Mouse (Mus musculus): ENCODE measurements at regions not wholly inside any gene's neighbourhood (a gene's known extent, or its start where the extent isn't known, plus 50 kb on each side); places are given as distances from the start of the nearest gene placed in this dataset.

DNA sequence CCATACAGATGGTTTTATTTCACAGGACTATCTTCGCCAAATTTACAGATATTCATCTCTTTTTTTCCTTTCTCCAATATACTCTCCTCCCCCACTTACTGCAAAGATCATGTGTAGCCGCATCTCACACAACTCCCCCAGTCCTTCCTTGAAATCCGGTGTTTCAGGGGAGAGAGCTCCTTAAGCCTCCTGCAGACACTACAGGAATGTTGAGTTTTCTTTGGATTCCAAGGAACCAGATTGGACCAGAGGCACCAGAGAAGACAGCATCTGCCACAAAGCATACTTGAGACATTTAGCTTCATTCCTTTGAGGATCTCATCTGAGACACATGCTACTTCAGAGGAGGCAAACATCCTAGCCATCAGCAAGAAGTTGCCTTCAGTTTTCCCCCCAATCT is 558.4 kb upstream of the Cdh11 start:
- H3K4me3 ChIP-seq (ENCODE audit: low read depth, low read length) = no peak overlapping the region
- no peak overlapping the region for H3K4me2 ChIP-seq (ENCODE audit: low read length)
- H3K9ac ChIP-seq (ENCODE audit: low read depth, low read length) = no peak overlapping the region
- no peak overlapping the region for H3K27ac ChIP-seq (ENCODE audit: low read length)
- H3K36me3 ChIP-seq (ENCODE audit: control insufficient read depth, insufficient read depth, low read length) = no peaks in the 10 kb centered on the region
- no peaks in the 10 kb centered on the region for H3K4me1 ChIP-seq (ENCODE audit: control insufficient read depth, insufficient read depth, low read length)
- no peaks in the 10 kb centered on the region for H3K27me3 ChIP-seq (ENCODE audit: control insufficient read depth, insufficient read depth, low read depth, low read length)
- 93% methylated on average over 3 of the region's 3 CpGs for WGBS
- no peaks in the 10 kb centered on the region for H3K9me3 ChIP-seq (replicated peaks; ENCODE audit: control insufficient read depth, low read length, poor library complexity, severe bottlenecking)
- ATAC-seq = no peak

DNA sequence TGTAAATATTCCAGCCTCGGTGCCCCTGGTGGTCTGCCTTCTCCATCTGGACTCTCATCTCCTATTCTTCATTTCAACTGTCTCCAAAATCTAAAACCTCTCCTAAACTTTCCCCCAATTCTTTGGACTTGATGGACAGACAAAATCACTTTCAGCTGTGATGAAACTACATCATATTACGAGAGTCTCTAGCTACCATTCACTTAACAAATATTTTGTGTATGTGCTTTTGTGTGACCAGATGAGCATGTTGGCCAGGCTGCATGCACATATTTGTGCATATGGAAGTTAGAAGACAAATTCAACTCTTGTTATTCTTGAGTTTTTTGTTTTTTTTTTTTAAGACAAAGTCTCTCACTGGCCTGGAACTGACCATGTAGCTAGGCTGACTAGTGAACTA is 559.4 kb upstream of the Cdh11 start:
- H3K27me3 ChIP-seq (ENCODE audit: control insufficient read depth, insufficient read depth, low read depth, low read length) = no peaks in the 10 kb centered on the region
- H3K9ac ChIP-seq (ENCODE audit: low read depth, low read length) = no peak overlapping the region
- no peak overlapping the region for H3K4me2 ChIP-seq (ENCODE audit: low read length)
- H3K27ac ChIP-seq (ENCODE audit: low read length) = no peak overlapping the region
- H3K4me1 ChIP-seq (ENCODE audit: control insufficient read depth, insufficient read depth, low read length) = no peaks in the 10 kb centered on the region
- no peak overlapping the region for H3K4me3 ChIP-seq (ENCODE audit: low read depth, low read length)
- H3K36me3 ChIP-seq (ENCODE audit: control insufficient read depth, insufficient read depth, low read length) = no peaks in the 10 kb centered on the region
- ATAC-seq = no peak
- H3K9me3 ChIP-seq (replicated peaks; ENCODE audit: control insufficient read depth, low read length, poor library complexity, severe bottlenecking) = no peaks in the 10 kb centered on the region
- 88% methylated on average over 2 of the region's 2 CpGs for WGBS

DNA sequence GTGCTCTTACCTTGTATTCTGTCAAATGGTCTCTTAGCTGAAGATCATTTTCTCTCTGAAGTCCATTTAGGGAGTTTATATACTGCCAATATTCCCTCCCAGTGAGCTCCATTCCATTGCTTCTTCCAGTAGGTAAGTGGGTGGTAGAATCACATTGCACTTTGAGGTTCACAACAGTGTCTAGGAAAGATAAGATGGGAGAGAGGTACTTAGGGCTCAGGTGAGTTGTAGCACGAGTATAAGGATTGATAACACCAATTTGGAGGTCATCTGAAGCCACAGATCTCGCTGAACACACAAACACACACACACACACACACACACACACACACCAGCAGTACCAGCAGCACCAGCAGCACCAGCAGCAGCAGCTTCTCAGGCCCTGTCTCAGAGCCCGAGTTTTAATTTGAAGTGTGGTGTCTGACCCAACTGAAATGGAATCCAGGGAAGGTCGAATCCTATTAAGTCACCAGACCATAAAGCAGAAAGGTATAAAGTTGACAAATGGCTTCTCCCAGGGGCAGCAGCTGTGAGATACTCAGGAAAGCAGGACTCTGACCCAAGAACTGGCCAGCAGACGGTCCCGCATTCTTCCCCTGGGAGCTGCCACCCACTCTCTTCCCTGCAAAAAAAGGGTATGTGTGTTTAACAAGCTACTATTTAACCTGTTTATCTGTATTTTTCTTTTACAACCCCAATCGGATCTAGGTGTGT is 561.9 kb upstream of the Cdh11 start:
- Histone ChIP-seq H3K4me2 (ENCODE audit: low read length) (no peak overlapping the region), H3K27ac (ENCODE audit: low read length) (no peak overlapping the region), H3K9ac (ENCODE audit: low read depth, low read length) (no peak overlapping the region), H3K4me3 (ENCODE audit: low read depth, low read length) (no peak overlapping the region), H3K4me1 (ENCODE audit: control insufficient read depth, insufficient read depth, low read length) (no peaks in the 10 kb centered on the region), H3K36me3 (ENCODE audit: control insufficient read depth, insufficient read depth, low read length) (no peaks in the 10 kb centered on the region), H3K27me3 (ENCODE audit: control insufficient read depth, insufficient read depth, low read depth, low read length) (no peaks in the 10 kb centered on the region), H3K9me3 (replicated peaks; ENCODE audit: control insufficient read depth, low read length, poor library complexity, severe bottlenecking) (no peaks in the 10 kb centered on the region)
- ATAC-seq = no peak
- WGBS = 62% methylated on average over 7 of the region's 7 CpGs

DNA sequence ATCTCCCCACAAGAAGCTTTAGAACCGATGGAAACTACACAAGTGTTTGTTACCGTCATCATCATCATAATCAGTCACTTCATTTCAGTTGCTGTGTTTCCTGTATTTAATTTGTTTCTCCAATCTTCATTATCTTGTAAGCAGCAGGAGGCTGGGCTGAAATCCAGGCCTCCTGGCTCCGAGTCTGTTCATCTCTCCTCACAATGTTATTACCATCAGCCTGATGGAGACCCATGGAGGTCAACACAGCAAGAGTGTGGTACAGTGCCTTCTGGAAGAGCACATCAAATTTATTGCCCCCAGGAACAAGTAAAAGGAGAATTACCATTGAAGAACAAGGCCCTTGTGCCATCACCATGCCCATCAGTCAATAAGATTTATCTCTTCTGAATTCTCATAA is 576.3 kb upstream of the Cdh11 start:
- no peaks in the 10 kb centered on the region for H3K9me3 ChIP-seq (replicated peaks; ENCODE audit: control insufficient read depth, low read length, poor library complexity, severe bottlenecking)
- no peaks in the 10 kb centered on the region for H3K36me3 ChIP-seq (ENCODE audit: control insufficient read depth, insufficient read depth, low read length)
- H3K27me3 ChIP-seq (ENCODE audit: control insufficient read depth, insufficient read depth, low read depth, low read length) = no peaks in the 10 kb centered on the region
- H3K9ac ChIP-seq (ENCODE audit: low read depth, low read length) = no peak overlapping the region
- no peak overlapping the region for H3K27ac ChIP-seq (ENCODE audit: low read length)
- 74% methylated on average over 3 of the region's 3 CpGs for WGBS
- no peak for ATAC-seq
- H3K4me1 ChIP-seq (ENCODE audit: control insufficient read depth, insufficient read depth, low read length) = no peaks in the 10 kb centered on the region
- no peak overlapping the region for H3K4me2 ChIP-seq (ENCODE audit: low read length)
- H3K4me3 ChIP-seq (ENCODE audit: low read depth, low read length) = no peak overlapping the region

DNA sequence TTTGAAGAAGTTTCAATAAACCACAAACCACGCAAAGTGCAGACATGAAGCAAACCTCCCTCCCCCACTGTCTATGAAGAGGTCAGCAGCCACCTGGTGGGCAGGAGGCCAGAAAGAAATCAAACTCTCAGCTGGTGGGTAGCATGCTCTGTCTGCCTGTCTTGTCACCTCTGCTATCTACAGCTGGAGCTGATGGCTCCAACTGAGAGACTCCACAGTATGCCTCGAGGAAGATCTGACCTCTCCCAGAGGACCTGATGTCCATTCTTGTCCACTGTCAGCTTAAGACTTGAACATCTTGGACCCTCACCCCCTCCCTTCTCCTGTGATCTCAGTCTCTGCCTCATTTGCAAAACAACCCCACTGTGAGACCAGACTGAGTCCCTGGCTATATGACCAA is 585.0 kb upstream of the Cdh11 start:
- Histone ChIP-seq H3K27ac (ENCODE audit: low read length) (no peak overlapping the region), H3K27me3 (ENCODE audit: control insufficient read depth, insufficient read depth, low read depth, low read length) (no peaks in the 10 kb centered on the region), H3K36me3 (ENCODE audit: control insufficient read depth, insufficient read depth, low read length) (no peaks in the 10 kb centered on the region), H3K9me3 (replicated peaks; ENCODE audit: control insufficient read depth, low read length, poor library complexity, severe bottlenecking) (no peaks in the 10 kb centered on the region), H3K9ac (ENCODE audit: low read depth, low read length) (no peak overlapping the region), H3K4me3 (ENCODE audit: low read depth, low read length) (no peak overlapping the region), H3K4me2 (ENCODE audit: low read length) (no peak overlapping the region), H3K4me1 (ENCODE audit: control insufficient read depth, insufficient read depth, low read length) (no peaks in the 10 kb centered on the region)
- WGBS = 41% methylated on average over 2 of the region's 2 CpGs
- ATAC-seq = no peak

DNA sequence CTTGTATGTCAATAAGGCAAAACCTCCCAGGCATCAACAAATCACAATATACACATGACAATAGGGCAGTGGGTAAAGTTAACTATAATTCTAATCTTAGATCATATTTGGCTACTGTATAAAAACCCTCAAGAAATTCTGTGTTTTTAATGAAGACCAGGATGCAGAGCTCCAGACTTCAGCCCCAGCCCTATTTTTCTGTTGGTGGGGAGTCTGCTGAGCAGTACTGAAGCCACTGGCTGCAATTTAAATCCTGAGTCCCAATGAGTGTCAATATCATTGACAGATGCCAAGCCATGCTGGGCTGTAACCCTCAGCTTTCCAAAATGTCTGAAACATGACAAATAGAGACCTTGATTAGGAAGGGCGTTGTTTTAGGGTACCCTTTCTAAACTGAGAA is 587.6 kb upstream of the Cdh11 start:
- Histone ChIP-seq H3K9me3 (replicated peaks; ENCODE audit: control insufficient read depth, low read length, poor library complexity, severe bottlenecking) (no peaks in the 10 kb centered on the region), H3K36me3 (ENCODE audit: control insufficient read depth, insufficient read depth, low read length) (no peaks in the 10 kb centered on the region), H3K4me3 (ENCODE audit: low read depth, low read length) (no peak overlapping the region), H3K4me2 (ENCODE audit: low read length) (no peak overlapping the region), H3K27ac (ENCODE audit: low read length) (no peak overlapping the region), H3K9ac (ENCODE audit: low read depth, low read length) (no peak overlapping the region), H3K27me3 (ENCODE audit: control insufficient read depth, insufficient read depth, low read depth, low read length) (no peaks in the 10 kb centered on the region), H3K4me1 (ENCODE audit: control insufficient read depth, insufficient read depth, low read length) (no peaks in the 10 kb centered on the region)
- no peak for ATAC-seq
- 67% methylated on average over 1 of the region's 1 CpGs for WGBS

DNA sequence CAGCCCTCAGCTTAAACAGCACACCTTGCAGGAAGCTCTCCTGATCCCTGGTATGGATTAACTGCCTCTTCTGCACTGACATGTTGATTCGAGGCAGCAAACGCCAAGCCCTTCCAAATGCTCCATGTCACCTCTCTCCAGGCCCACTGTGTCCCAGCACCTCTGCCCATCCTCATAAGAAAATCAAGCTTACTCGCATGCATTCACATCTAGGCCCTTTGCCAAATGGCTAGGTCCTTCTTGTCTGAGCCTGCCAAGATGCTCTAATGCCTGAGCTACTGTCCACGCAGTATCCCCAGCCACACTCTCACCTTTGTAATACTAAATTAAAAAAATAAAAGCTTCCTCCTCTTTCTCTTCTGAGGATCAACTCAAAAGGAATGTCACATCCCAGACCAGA is 588.7 kb upstream of the Cdh11 start:
- no peaks in the 10 kb centered on the region for H3K27me3 ChIP-seq (ENCODE audit: control insufficient read depth, insufficient read depth, low read depth, low read length)
- no peak overlapping the region for H3K9ac ChIP-seq (ENCODE audit: low read depth, low read length)
- ATAC-seq = no peak
- no peak overlapping the region for H3K4me3 ChIP-seq (ENCODE audit: low read depth, low read length)
- WGBS = 80% methylated on average over 4 of the region's 4 CpGs
- H3K27ac ChIP-seq (ENCODE audit: low read length) = no peak overlapping the region
- H3K4me2 ChIP-seq (ENCODE audit: low read length) = no peak overlapping the region
- H3K4me1 ChIP-seq (ENCODE audit: control insufficient read depth, insufficient read depth, low read length) = no peaks in the 10 kb centered on the region
- no peaks in the 10 kb centered on the region for H3K36me3 ChIP-seq (ENCODE audit: control insufficient read depth, insufficient read depth, low read length)
- no peaks in the 10 kb centered on the region for H3K9me3 ChIP-seq (replicated peaks; ENCODE audit: control insufficient read depth, low read length, poor library complexity, severe bottlenecking)

DNA sequence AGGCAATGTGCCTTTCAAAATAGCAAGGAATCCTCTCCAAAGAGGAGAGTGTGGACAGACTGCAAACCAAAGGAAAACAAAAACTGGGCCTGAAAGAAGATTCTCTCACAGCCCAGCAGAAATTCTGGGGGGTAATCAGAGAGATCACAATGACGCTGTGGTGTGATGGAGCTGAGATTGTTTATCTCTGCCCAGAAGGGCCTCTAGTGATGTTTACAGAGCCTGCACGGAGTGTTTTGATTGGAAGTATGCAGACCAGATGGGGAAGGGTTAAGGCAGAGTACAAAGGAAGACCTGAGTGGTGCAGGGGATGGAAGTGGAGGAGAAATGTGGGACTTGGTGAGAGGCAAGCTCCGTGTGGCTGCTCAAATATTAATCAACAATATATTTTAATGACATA is 593.1 kb upstream of the Cdh11 start:
- no peaks in the 10 kb centered on the region for H3K9me3 ChIP-seq (replicated peaks; ENCODE audit: control insufficient read depth, low read length, poor library complexity, severe bottlenecking)
- WGBS = 70% methylated on average over 3 of the region's 3 CpGs
- H3K4me2 ChIP-seq (ENCODE audit: low read length) = no peak overlapping the region
- H3K4me3 ChIP-seq (ENCODE audit: low read depth, low read length) = no peak overlapping the region
- no peaks in the 10 kb centered on the region for H3K36me3 ChIP-seq (ENCODE audit: control insufficient read depth, insufficient read depth, low read length)
- ATAC-seq = no peak
- H3K27ac ChIP-seq (ENCODE audit: low read length) = no peak overlapping the region
- no peaks in the 10 kb centered on the region for H3K27me3 ChIP-seq (ENCODE audit: control insufficient read depth, insufficient read depth, low read depth, low read length)
- no peaks in the 10 kb centered on the region for H3K4me1 ChIP-seq (ENCODE audit: control insufficient read depth, insufficient read depth, low read length)
- H3K9ac ChIP-seq (ENCODE audit: low read depth, low read length) = no peak overlapping the region

DNA sequence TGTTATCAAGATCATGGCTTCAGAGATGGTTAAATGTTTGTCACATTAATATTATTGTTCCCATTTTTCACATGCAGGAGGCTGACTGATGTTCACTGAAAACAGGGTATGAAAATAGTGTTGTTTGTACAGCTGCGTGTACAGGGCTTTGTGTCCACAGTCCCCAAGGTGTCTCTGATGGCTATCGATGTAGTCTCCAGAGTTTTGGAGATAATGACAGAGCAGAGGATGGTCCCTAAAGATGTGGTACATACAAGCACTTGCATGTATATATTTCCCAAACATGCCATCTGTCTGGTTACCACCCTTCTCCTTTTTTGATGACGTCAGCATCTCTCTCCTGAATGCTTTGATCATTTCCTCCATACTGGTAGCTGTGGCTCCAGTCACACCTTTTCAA is 596.1 kb upstream of the Cdh11 start:
- WGBS = 79% methylated on average over 3 of the region's 3 CpGs
- ATAC-seq = no peak

More for the DNA sequence above, 596.1 kb upstream of the Cdh11 start:
- no peak overlapping the region for H3K4me3 ChIP-seq (ENCODE audit: low read depth, low read length)
- H3K4me1 ChIP-seq (ENCODE audit: control insufficient read depth, insufficient read depth, low read length) = no peaks in the 10 kb centered on the region
- no peak overlapping the region for H3K27ac ChIP-seq (ENCODE audit: low read length)
- no peaks in the 10 kb centered on the region for H3K36me3 ChIP-seq (ENCODE audit: control insufficient read depth, insufficient read depth, low read length)
- H3K9ac ChIP-seq (ENCODE audit: low read depth, low read length) = no peak overlapping the region
- H3K27me3 ChIP-seq (ENCODE audit: control insufficient read depth, insufficient read depth, low read depth, low read length) = no peaks in the 10 kb centered on the region
- no peaks in the 10 kb centered on the region for H3K9me3 ChIP-seq (replicated peaks; ENCODE audit: control insufficient read depth, low read length, poor library complexity, severe bottlenecking)
- no peak overlapping the region for H3K4me2 ChIP-seq (ENCODE audit: low read length)
